Mouse (Mus musculus) MEL (cell line): ENCODE data around the gene En2. TPM values are rescaled to one million over a fixed set of nuclear protein-coding genes. Genes with fewer than 3 reads are reported as not detected.

Source experiments
- DNase-seq: peaks from one replicate; pipeline ENCODE4 v3.0.0; 2011; ENCODE audit warnings: low read depth, low spot score
- H3K27ac ChIP-seq: 2 replicates; pipeline ENCODE4 v1.5.1; 2012; ENCODE audit warnings: low read depth, mild to moderate bottlenecking, control low read depth, low read length, moderate library complexity; ENCODE audit not compliant: control insufficient read depth
- H3K27me3 ChIP-seq, 2 experiments: fragments of 150-350 bp in 1 of 2; sonication (generic) in 1 of 2; 2 replicates each; pipeline ENCODE4 v1.6.1; 2012; ENCODE audit warnings: low read length in 2 of 2, mild to moderate bottlenecking in 2 of 2, improper control_type of control experiment in 1 of 2, moderate library complexity in 1 of 2; ENCODE audit not compliant: insufficient read depth in 2 of 2, control insufficient read depth in 1 of 2
- H3K36me3 ChIP-seq, 2 experiments: 2 replicates each; pipeline ENCODE4 v1.6.1; 2012 to 2014; ENCODE audit warnings: low read length in 2 of 2, improper control_type of control experiment in 1 of 2, inconsistent platforms in 1 of 2, mild to moderate bottlenecking in 1 of 2; ENCODE audit not compliant: insufficient read depth in 2 of 2, control insufficient read depth in 1 of 2
- H3K4me1 ChIP-seq, 2 experiments: fragments of 150-350 bp in 1 of 2; sonication (generic) in 1 of 2; 2 replicates each; pipeline ENCODE4 v1.6.1; 2012; ENCODE audit warnings: low read length in 2 of 2, improper control_type of control experiment in 1 of 2, mild to moderate bottlenecking in 1 of 2; ENCODE audit not compliant: insufficient read depth in 2 of 2, control insufficient read depth in 1 of 2
- H3K4me3 ChIP-seq, 2 experiments: fragments of 150-350 bp in 1 of 2; sonication (generic) in 1 of 2; 2 replicates each; pipeline ENCODE4 v1.5.1; 2012; ENCODE audit warnings: low read depth in 2 of 2, low read length in 2 of 2, mild to moderate bottlenecking in 2 of 2, moderate library complexity in 2 of 2, control low read depth in 1 of 2, improper control_type of control experiment in 1 of 2; ENCODE audit not compliant: control insufficient read depth in 1 of 2, insufficient read depth in 1 of 2
- H3K79me2 ChIP-seq: 2 replicates; pipeline ENCODE4 v1.6.1; 2012; ENCODE audit warnings: mild to moderate bottlenecking, low read length, moderate library complexity; ENCODE audit not compliant: control insufficient read depth, poor library complexity, insufficient read depth
- H3K9ac ChIP-seq: 2 replicates; pipeline ENCODE4 v1.6.1; 2012; ENCODE audit warnings: low read depth, mild to moderate bottlenecking, control low read depth, low read length, moderate library complexity; ENCODE audit not compliant: control insufficient read depth, poor library complexity, severe bottlenecking
- H3K9me3 ChIP-seq: fragments of 150-350 bp; sonication (generic); replicated peaks from 2 replicates; pipeline ENCODE4 v1.6.1; 2012; ENCODE audit warnings: mild to moderate bottlenecking, low read length, improper control_type of control experiment, moderate library complexity; ENCODE audit not compliant: insufficient read depth
- BHLHE40 ChIP-seq: IDR thresholded peaks from 2 replicates; pipeline ENCODE4 v1.6.1; 2012; ENCODE audit warnings: low read depth, mild to moderate bottlenecking, inconsistent platforms, low read length, improper control_type of control experiment, borderline replicate concordance
- CHD1 ChIP-seq: IDR thresholded peaks from 2 replicates; pipeline ENCODE4 v1.6.1; 2012; ENCODE audit warnings: low read depth, mild to moderate bottlenecking, inconsistent platforms, low read length, improper control_type of control experiment
- E2F4 ChIP-seq: IDR thresholded peaks from 2 replicates; pipeline ENCODE4 v1.6.1; 2011; ENCODE audit warnings: low read depth, low read length, improper control_type of control experiment, borderline replicate concordance
- EP300 ChIP-seq, 2 experiments: IDR thresholded peaks; 2 replicates each; pipeline ENCODE4 v1.6.1; 2011; ENCODE audit warnings: improper control_type of control experiment in 2 of 2, low read length in 2 of 2, low read depth in 1 of 2, mild to moderate bottlenecking in 1 of 2
- ETS1 ChIP-seq: IDR thresholded peaks from 2 replicates; pipeline ENCODE4 v1.6.1; 2012; ENCODE audit warnings: low read depth, mild to moderate bottlenecking, inconsistent platforms, low read length, improper control_type of control experiment, moderate library complexity
- HCFC1 ChIP-seq: IDR thresholded peaks from 2 replicates; pipeline ENCODE4 v1.6.1; 2012; ENCODE audit warnings: low read depth, mild to moderate bottlenecking, inconsistent platforms, low read length, improper control_type of control experiment, moderate library complexity
- MAZ ChIP-seq: IDR thresholded peaks from 2 replicates; pipeline ENCODE4 v1.6.1; 2012; ENCODE audit warnings: low read depth, mild to moderate bottlenecking, inconsistent platforms, low read length, improper control_type of control experiment
- MEF2A ChIP-seq: IDR thresholded peaks from 2 replicates; pipeline ENCODE4 v1.6.1; 2014; ENCODE audit warnings: low read depth, mild to moderate bottlenecking, inconsistent platforms, low read length, improper control_type of control experiment; ENCODE audit not compliant: poor library complexity, insufficient replicate concordance, severe bottlenecking; ENCODE audit errors: extremely low read depth
- MXI1 ChIP-seq: IDR thresholded peaks from 2 replicates; pipeline ENCODE4 v1.6.1; 2011; ENCODE audit warnings: mild to moderate bottlenecking, low read depth, low read length, improper control_type of control experiment
- MYB ChIP-seq: IDR thresholded peaks from 2 replicates; pipeline ENCODE4 v1.6.1; 2011; ENCODE audit warnings: mild to moderate bottlenecking, low read depth, low read length, improper control_type of control experiment
- MYC ChIP-seq: IDR thresholded peaks from 2 replicates; pipeline ENCODE4 v1.6.1; 2011; ENCODE audit warnings: low read depth, mild to moderate bottlenecking, low read length, improper control_type of control experiment, moderate library complexity
- NELFE ChIP-seq: IDR thresholded peaks from 2 replicates; pipeline ENCODE4 v1.6.1; 2011; ENCODE audit warnings: low read depth, low read length, improper control_type of control experiment
- NRF1 ChIP-seq: IDR thresholded peaks from 2 replicates; pipeline ENCODE4 v1.6.1; 2014; ENCODE audit warnings: low read depth, mild to moderate bottlenecking, inconsistent platforms, low read length, improper control_type of control experiment, moderate library complexity; ENCODE audit not compliant: poor library complexity, insufficient read depth, severe bottlenecking
- POLR2A ChIP-seq, 2 experiments: IDR thresholded peaks; 2 replicates each; pipeline ENCODE4 v1.6.1; 2011 to 2012; ENCODE audit warnings: low read length in 2 of 2, mild to moderate bottlenecking in 2 of 2, control low read depth in 1 of 2, improper control_type of control experiment in 1 of 2, low read depth in 1 of 2, moderate library complexity in 1 of 2; ENCODE audit not compliant: control insufficient read depth in 1 of 2, insufficient read depth in 1 of 2, poor library complexity in 1 of 2
- POLR2AphosphoS2 ChIP-seq: IDR thresholded peaks from 2 replicates; pipeline ENCODE4 v1.6.1; 2011; ENCODE audit warnings: low read length, improper control_type of control experiment
- POLR2AphosphoS5 ChIP-seq: IDR thresholded peaks from 2 replicates; pipeline ENCODE4 v1.6.1; 2012; ENCODE audit warnings: low read depth, borderline replicate concordance, mild to moderate bottlenecking, inconsistent platforms, low read length, moderate library complexity, mixed read lengths
- RAD21 ChIP-seq: IDR thresholded peaks from 2 replicates; pipeline ENCODE4 v1.6.1; 2011; ENCODE audit warnings: mild to moderate bottlenecking, low read depth, low read length, improper control_type of control experiment
- SIN3A ChIP-seq: IDR thresholded peaks from 2 replicates; pipeline ENCODE4 v1.6.1; 2012; ENCODE audit warnings: low read length, improper control_type of control experiment, inconsistent platforms
- SMC3 ChIP-seq: IDR thresholded peaks from 2 replicates; pipeline ENCODE4 v1.6.1; 2011; ENCODE audit warnings: low read depth, low read length, improper control_type of control experiment
- TBP ChIP-seq: IDR thresholded peaks from 2 replicates; pipeline ENCODE4 v1.8.0; 2011; ENCODE audit warnings: low read depth, low read length, improper control_type of control experiment
- TCF12 ChIP-seq: IDR thresholded peaks from 2 replicates; pipeline ENCODE4 v1.6.1; 2014; ENCODE audit warnings: low read depth, mild to moderate bottlenecking, inconsistent platforms, low read length, improper control_type of control experiment, moderate library complexity
- UBTF ChIP-seq: IDR thresholded peaks from 2 replicates; pipeline ENCODE4 v1.6.1; 2012; ENCODE audit warnings: low read depth, mild to moderate bottlenecking, inconsistent platforms, low read length, improper control_type of control experiment, moderate library complexity, borderline replicate concordance; ENCODE audit not compliant: insufficient read depth
- USF1 ChIP-seq: IDR thresholded peaks from 2 replicates; pipeline ENCODE4 v1.6.1; 2014; ENCODE audit warnings: low read depth, mild to moderate bottlenecking, inconsistent platforms, low read length, improper control_type of control experiment, moderate library complexity
- ZC3H11A ChIP-seq: IDR thresholded peaks from 2 replicates; pipeline ENCODE4 v1.6.1; 2012; ENCODE audit warnings: low read depth, mild to moderate bottlenecking, inconsistent platforms, low read length, improper control_type of control experiment
- ZKSCAN1 ChIP-seq: IDR thresholded peaks from 2 replicates; pipeline ENCODE4 v1.6.1; 2012; ENCODE audit warnings: low read depth, mild to moderate bottlenecking, inconsistent platforms, low read length, improper control_type of control experiment, moderate library complexity
- polyA plus RNA-seq, 2 experiments: library from polyadenylated mRNA; stranded (reverse) in 1 of 2; unstranded in 1 of 2; fragments of >175 nt in 1 of 2; fragments of >200 nt in 1 of 2; gene quantifications; 2 replicates each; pipeline versions ENCODE4 v1.2.1 to v1.2.4; 2012; ENCODE audit warnings: low replicate concordance in 2 of 2, low read depth in 1 of 2; ENCODE audit not compliant: insufficient read length in 2 of 2, insufficient read depth in 1 of 2, missing spikeins in 1 of 2
- total RNA-seq: library from RNA; depleted of rRNA; stranded (reverse); fragments of 300-350 nt; gene quantifications from 2 replicates; pipeline ENCODE4 v1.2.3, GENCODE M21; 2012

En2 gene
- total and polyA plus RNA-seq, 3 experiments, result not detected

GRCm38 (mm10) chr5:28176585-28176984 lies 11.1 kb downstream of the En2 start:
- no peaks in the 10 kb centered on the region for H3K79me2 ChIP-seq
- H3K9ac ChIP-seq, result no peak overlapping the region
- DNase-seq, result no peak
- no peaks in the 10 kb centered on the region; the same call in 1 of the 2 replicates for H3K9me3 ChIP-seq
- H3K4me3 ChIP-seq, result no peak overlapping the region
- H3K36me3 ChIP-seq, result no peaks in the 10 kb centered on the region
- TF ChIP-seq TBP, result no peak
- TF ChIP-seq MXI1, result no peak
- no peak for TF ChIP-seq POLR2A (IDR thresholded peaks at IDR 0.05; ENCODE audit: control insufficient read depth in 1 of 2, insufficient read depth in 1 of 2, low read depth in 1 of 2, low read length in 2 of 2, poor library complexity in 1 of 2)
- no peak for TF ChIP-seq NELFE
- no peak for TF ChIP-seq BHLHE40
- no peak for TF ChIP-seq E2F4
- TF ChIP-seq POLR2AphosphoS2, result no peak
- no peak for TF ChIP-seq ETS1
- no peak for TF ChIP-seq NRF1
- TF ChIP-seq RAD21, result no peak
- no peak for TF ChIP-seq EP300 (IDR thresholded peaks at IDR 0.05; ENCODE audit: low read depth in 1 of 2, low read length in 2 of 2)
- TF ChIP-seq SMC3, result no peak
- TF ChIP-seq ZKSCAN1, result no peak
- no peak for TF ChIP-seq UBTF
- TF ChIP-seq POLR2AphosphoS5, result no peak
- TF ChIP-seq USF1, result no peak
- TF ChIP-seq ZC3H11A, result no peak
- TF ChIP-seq CHD1, result no peak
- no peak for TF ChIP-seq HCFC1
- no peak for TF ChIP-seq MEF2A
- TF ChIP-seq, all 39 proteins: peak for 0
- Histone ChIP-seq H3K27me3 (no peaks in the 10 kb centered on the region), H3K27ac (no peak overlapping the region), H3K4me1 (no peaks in the 10 kb centered on the region)

DNA sequence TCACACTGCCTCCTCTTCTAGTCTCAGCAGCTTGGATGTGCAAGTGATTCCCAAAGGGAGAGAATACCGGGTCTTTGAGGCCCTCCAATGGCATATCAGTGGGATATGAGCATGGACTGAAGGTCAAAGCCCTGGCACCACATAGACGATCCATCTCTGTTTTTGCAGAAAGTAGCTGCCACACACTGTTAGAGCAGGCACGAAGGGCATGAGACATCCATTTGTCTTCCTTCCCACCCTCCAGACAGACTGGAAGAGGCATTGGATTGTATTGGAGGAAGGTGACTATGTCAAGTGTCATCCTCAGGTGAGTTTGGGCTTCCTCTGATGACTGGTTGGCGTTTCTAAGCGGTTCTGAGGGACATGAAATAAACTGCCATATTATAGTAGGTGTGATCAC lies 12.8 kb downstream of the En2 start:
- Histone ChIP-seq H3K36me3 (no peaks in the 10 kb centered on the region), H3K4me1 (no peaks in the 10 kb centered on the region), H3K27me3 (no peaks in the 10 kb centered on the region), H3K9me3 (no peaks in the 10 kb centered on the region), H3K79me2 (no peaks in the 10 kb centered on the region)
- DNase-seq, result no peak
- TF ChIP-seq MYB, result no peak
- no peak for TF ChIP-seq HCFC1
- TF ChIP-seq TBP, result no peak
- no peak for TF ChIP-seq E2F4
- no peak for TF ChIP-seq POLR2A (IDR thresholded peaks at IDR 0.05; ENCODE audit: control insufficient read depth in 1 of 2, insufficient read depth in 1 of 2, low read depth in 1 of 2, low read length in 2 of 2, poor library complexity in 1 of 2)
- no peak for TF ChIP-seq SIN3A
- no peak for TF ChIP-seq TCF12
- no peak for TF ChIP-seq MAZ
- TF ChIP-seq CHD1, result no peak
- no peak for TF ChIP-seq USF1
- no peak for TF ChIP-seq MYC
- TF ChIP-seq, all 39 proteins: peak for 0
- Histone ChIP-seq H3K4me3 (no peak overlapping the region), H3K27ac (no peak overlapping the region), H3K9ac (no peak overlapping the region)
